Mouse (Mus musculus): ENCODE results near the gene Egfl8.
A peak's percentile ranks its signal among the peaks of the same experiment; 100 is the strongest.

The Egfl8 gene

DNA sequence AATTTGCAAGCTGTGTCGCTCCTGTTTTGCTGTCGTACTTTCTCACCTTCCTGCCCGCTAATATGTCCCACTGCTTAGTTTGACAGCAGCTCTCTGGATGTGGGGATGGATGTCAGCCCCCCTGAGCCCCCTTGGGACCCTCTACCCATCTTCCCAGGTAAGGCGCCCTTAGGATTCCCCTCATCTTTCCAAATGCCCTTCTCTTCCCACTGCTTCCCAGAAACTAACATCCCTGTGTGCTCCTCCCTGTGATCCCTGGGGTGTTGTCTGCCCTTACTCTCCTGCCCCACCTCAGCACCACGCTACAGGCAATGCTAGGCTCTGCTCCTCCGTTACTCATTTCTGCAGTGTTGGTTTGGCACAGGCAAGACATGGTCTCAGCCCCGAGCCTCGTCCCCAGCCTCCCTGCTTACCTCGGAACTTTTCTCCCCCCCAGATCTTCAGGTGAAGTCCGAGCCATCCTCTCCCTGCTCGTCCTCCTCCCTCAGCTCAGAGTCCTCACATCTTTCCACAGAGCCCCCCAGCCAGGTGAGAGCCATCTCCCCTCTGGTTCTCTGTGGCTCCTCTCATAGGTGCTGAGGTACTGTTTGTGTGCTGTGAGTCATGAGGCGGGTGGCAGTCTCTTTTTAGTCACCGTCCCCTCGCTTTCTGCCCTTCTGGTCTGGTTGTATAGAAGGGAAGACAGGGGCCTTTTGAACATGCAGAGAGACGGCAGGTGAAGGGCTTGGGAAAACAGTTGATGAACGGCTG lies 32.5 kb upstream of the Egfl8 start:
- DNase-seq (ENCODE audit: low read depth), result no peak

GRCm38 (mm10) chr17:34646906-34647787 lies 31.4 kb upstream of the Egfl8 start, which contains the start of gene Atf6b:
TSS of gene Atf6b (plus strand) at chr17:34647146.
- peak; percentile 93 for DNase-seq (ENCODE audit: low read depth)

DNA sequence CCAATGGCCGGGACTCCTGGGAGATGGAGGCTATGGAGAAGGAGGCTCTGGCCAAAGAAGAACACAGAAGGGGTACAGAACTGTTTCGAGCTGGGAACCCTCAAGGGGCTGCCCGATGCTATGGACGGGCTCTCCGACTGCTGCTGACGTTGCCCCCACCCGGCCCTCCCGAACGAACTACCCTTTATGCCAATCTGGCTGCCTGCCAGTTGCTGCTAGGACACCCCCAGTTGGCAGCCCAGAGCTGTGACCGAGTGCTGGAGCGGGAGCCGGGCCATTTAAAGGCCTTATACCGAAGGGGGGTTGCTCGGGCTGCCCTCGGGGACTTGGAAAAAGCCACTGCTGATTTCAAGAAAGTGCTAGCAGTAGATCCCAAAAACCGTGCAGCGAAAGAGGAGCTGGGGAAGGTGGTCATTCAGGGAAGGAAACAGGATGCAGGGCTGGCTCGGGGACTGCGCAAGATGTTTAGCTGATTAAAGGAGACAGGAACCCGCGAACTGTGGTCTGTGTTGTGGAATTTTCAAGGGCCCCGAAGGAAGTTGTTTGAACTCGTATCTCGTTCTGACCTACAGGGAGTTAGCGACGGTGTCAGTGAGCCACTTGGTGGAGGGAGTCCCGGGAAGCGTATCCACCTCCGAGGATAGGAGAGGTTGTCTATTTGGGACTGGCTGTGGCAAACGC lies 30.2 kb upstream of the Egfl8 start:
- no peak for DNase-seq (ENCODE audit: low read depth)

DNA sequence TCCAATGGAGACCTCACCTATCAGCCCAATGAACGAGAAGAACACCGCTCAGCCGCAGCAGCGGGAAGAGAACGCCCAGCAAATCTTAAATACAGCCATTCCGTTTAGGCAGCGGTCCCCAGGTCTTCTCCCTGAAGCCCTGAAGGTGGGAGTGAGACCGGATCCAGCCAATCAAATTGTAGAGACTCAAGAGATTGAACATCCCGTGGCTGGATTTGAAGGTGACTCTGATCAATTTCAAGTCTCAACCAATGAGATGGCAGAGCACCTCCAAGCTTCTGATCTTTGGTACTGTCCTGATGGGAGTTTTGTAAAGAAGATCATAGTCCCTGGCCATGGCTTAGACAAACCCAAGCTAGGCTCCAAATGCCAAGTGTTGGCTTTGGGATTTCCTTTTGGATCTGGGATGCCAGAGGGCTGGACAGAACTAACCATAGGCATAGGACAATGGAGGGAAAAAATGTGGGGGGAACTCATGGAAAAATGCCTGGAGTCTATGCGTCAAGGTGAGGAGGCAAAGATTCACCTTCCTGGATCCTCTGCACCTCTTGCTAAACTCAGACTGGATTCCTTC lies 29.6 kb upstream of the Egfl8 start:
- DNase-seq (ENCODE audit: low read depth), result no peak

DNA sequence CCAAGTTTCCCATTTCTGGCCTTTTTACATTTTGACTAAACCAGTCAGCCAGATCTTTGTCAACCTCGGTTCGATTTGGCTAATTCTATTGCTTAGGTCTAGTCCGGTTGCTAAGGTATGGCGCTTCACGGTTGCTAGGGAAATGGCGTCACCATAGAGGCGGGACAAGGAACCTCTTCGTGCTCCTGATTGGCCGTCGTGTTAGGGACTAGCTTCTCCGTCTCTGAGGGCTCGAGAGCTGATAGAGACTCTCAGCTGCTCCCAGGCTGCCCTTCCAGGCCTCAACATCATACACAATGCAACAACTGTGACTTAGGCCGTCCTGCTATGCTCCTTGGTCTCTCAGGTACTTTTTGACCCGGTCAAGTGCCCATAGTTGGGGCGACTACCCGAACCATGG lies 28.8 kb upstream of the Egfl8 start, which contains the start of gene Fkbpl:
Gene Fkbpl (plus strand): TSS at position 157 of the 400 bp plus-strand sequence.
- DNase-seq (ENCODE audit: low read depth), result peak; percentile 93

DNA sequence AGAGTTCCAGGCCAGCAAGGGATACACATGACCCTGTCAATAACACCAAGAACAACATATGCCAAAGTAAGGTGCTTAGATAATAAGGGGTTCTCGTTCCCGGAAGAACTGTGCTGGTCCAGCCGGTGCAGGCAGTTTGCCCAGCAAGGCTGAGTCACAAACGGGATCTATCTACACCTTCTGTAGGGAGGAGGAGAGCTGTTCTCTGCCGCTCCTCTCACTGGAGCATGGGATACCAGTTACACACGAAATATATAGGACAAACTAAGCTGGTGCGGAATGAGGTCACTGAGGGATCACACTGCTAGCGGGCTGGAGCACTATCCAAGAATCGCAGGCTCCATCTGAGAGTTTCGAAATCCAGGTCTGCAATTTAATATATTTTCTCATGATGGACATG lies 28.2 kb upstream of the Egfl8 start:
- DNase-seq (ENCODE audit: low read depth), result no peak

- DNase-seq (ENCODE audit: low read depth), result no peak
These were observed 27.6 kb upstream of the Egfl8 start for GRCm38 (mm10) chr17:34643379-34643778.

GRCm38 (mm10) chr17:34641945-34642344 lies 26.2 kb upstream of the Egfl8 start:
- no peak for DNase-seq (ENCODE audit: low read depth)

GRCm38 (mm10) chr17:34640778-34641601 lies 25.2 kb upstream of the Egfl8 start:
- DNase-seq (ENCODE audit: low read depth), result peak; percentile 97

DNA sequence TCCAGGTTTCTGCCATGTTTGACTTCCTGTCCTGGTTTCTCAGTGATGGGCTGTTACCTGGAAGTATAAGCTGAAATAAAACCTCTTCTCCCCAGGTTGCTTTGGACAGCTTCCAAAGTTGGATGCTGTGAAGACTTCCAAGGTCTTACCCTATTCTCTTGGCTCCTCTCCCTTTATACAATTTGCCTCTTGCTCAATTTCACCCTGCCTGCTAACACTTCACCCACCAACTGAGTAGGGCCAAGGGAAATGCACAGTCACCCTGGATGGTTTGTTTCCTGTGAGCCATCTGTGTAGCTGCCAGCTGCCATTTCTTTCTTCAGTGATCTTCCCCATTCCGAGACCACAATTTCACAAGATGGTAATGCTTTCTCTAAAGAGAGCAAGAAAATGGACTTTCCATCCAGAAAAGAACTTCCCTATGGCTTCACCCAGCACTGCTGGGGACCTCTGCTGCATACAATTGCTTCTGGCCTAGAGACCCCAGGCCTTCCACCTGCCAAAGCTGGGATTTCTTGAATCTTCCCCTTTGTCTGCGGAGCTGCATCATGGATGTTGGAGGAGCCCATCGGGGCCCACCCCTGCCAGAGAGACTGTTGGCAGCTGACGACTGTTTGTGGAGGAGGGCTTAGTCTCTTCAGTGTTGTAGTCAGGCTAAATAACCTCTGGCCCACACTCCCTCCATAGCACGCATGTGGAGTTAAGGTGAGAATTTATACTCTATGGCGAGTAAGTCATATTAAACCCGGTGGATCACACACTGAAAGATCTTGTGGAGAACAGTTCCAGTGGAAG lies 23.9 kb upstream of the Egfl8 start:
- peak; percentile 34 for DNase-seq (ENCODE audit: low read depth)

GRCm38 (mm10) chr17:34637459-34637858 lies 21.7 kb upstream of the Egfl8 start:
- DNase-seq (ENCODE audit: low read depth), result no peak

- no peak for DNase-seq (ENCODE audit: low read depth)
These were observed 19.9 kb upstream of the Egfl8 start for GRCm38 (mm10) chr17:34635671-34636070.

GRCm38 (mm10) chr17:34632261-34632691 lies 16.5 kb upstream of the Egfl8 start:
- peak; percentile 51 for DNase-seq (ENCODE audit: low read depth)

DNA sequence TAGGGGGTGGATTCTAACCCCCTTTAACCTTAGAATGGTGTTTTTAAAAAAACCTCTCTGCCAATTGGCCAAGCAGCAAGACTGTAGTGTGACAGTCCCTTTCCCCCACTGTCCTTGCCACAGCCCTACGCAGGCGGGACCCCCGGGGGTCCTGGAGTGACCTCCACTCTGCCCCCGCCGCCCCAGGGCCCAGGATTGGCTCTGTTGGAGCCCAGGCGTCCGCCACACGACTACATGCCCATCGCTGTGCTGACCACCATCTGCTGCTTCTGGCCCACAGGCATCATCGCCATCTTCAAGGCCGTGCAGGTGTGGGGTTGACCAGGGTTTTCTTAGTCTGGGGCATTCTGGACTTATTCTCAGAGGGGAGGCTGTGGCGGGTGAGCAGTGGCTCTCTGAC lies 15.9 kb upstream of the Egfl8 start:
- DNase-seq (ENCODE audit: low read depth), result no peak

DNA sequence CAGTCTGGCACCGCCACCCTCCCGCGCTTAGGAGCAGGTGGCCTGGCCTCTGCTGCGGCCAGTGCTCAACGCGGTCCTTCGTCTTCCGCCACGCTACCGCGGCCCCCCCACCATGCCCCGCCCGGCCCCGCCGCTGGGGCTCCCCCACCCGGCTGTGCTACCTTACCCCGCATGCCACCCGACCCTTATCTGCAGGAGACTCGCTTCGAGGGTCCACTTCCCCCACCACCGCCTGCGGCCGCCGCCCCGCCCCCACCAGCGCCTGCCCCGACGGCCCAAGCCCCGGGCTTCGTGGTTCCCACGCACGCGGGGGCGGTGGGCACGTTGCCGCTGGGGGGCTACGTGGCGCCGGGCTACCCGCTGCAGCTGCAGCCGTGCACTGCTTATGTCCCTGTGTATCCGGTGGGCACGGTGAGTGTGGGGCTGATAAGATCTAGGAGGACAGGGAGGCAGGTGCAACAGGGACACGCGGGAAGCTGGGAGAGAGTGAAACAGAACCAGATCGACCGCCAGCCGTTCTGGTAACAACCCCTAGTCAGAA lies 15.1 kb upstream of the Egfl8 start:
- no peak for DNase-seq (ENCODE audit: low read depth)

DNA sequence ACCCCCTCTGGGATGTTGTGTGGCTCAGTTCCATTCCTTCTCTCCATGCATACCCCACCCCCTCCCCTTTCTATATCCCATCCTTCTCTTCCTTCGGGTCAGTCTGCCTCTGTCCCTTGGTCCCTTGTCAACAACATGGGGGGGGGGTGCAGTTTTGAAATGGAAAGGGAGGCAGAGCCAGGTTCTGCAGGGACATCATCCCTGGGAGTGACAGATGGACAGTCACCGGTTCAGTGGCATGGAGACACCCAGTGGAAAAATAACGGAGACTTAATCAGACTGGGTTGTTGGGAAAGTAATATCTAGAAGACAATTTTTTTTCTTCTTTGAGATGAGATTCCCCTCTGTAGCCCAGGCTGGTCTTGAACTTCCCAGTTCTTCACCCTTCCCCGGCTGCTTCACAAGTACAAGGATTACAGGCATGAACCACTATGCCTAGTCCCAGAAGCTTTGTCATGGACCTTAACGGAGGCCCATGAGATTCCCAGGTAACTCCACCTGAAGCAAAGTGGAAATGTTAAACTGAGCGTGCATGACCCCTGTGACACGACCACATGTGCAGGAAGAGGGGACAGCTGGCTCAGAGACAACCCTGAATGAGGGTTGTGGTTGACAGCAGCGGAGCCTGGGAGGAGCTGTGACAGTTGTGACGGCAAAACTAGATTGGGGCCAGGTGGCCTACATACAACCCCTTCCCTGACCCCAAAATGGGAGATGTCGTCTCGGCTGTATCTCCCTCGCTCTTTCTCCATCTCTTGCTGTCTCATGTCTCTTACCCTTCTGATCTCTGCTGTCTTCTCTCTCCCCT lies 14.2 kb upstream of the Egfl8 start:
- DNase-seq (ENCODE audit: low read depth), result no peak

GRCm38 (mm10) chr17:34629221-34629751 lies 13.5 kb upstream of the Egfl8 start, which contains the start of gene Prrt1:
TSS of gene Prrt1 (plus strand) at chr17:34629533.
- no peak for DNase-seq (ENCODE audit: low read depth)

- DNase-seq (ENCODE audit: low read depth), result no peak
These were observed 12.8 kb upstream of the Egfl8 start for GRCm38 (mm10) chr17:34628644-34628967.

Measured in fibroblast of lung, adult 2 months (primary cell).